Mouse (Mus musculus) gastrocnemius, postnatal 36 days (tissue): ENCODE results near the gene Tmprss7. TPM values are rescaled to one million over a fixed set of nuclear protein-coding genes. Genes with fewer than 3 reads are reported as not detected.

Source experiments
- DNase-seq, 2 experiments: peaks; one replicate each; pipeline ENCODE4 v3.0.0; 2022
- intact Hi-C: fragments of 180-260 bp; cut with DNase I; formaldehyde crosslinking; loops from one replicate; pipeline ENCODE4 v1.15.1; 2025
- long read RNA-seq, 2 experiments: library from polyadenylated mRNA; stranded (forward); transcript quantifications; one replicate each; pipeline ENCODE4 v2.0.0; 2021
- total RNA-seq, 2 experiments: library from RNA; stranded (reverse); gene quantifications; 2 replicates each; pipeline ENCODE4 v1.2.3; 2021

Gene Tmprss7
- not detected for total RNA-seq
- long read RNA-seq, experiment 1, result 0 reads
- long read RNA-seq, experiment 2, result 0 reads

DNA sequence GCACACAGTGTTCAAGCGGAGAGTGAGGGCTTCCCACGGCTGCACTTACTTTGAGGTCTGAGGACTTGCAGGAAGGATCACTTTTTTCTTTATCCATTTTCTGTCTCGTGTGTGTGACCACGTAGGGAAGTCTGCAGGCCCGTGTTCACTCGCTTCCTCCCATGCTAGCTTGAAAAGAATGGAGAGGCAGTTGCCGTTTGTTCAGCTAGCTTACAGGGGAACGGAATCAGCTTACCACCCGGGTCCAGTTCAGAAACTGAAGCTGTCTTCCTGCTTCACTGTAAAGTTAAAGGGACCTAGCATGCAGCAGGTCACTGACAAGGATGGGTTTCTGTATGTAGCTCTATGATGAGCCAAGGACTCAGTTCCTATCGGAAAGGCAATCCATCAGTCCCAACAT, at the start of gene Tmprss7:
Gene Tmprss7, minus strand, starts transcription at position 101 of the 400 bp plus-strand sequence.
- intact Hi-C loops, result no loop called here

DNA sequence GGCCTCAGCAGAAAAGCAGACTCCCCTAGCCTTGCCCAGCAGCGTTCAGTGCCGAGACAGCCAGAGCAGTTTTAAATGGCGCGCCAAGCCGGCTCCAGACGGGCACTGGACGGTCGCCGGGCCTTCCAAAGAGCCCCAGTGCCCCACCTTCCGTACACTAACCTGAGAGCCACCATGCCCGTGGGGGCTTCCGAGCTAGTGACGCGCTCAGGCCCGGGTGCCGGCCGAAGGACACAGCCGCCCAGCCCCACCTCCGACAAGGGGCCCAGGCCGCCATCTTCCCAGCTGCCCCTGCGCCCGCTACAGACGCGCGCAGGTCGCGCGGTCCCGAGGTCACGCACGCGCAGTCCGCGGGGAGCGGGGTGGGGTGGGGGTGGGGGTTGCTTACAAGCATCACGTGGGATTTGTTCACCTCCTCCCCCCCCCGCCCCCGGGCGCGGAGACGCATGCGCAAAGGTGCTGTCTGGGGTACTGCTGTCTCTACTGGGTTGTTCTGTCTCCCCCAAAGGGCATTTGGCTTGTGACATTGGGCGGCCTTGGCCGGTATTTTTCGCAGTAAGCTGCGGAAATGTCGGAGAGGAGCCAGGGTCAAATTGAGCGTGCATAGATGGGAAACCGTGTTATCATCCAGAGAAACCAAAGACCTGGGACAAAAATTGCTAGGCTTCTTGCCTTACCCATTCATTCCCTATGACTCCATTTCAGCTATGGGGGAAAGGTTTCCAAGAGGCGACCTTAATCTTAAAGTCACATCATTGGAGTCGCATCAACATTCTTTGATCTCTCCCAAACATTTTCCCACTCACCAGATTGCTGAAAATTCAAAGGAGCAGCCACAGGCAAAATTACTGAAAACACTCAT, 49.4 kb upstream of the Tmprss7 start, which contains the start of gene Abhd10:
Gene Abhd10, minus strand, starts transcription at position 341 of the 862 bp plus-strand sequence.
- intact Hi-C loops, result no loop called here
- DNase-seq, result peak; percentile 93 to 97

More for the DNA sequence above, at the start of gene Tmprss7:
- no peak for DNase-seq

DNA sequence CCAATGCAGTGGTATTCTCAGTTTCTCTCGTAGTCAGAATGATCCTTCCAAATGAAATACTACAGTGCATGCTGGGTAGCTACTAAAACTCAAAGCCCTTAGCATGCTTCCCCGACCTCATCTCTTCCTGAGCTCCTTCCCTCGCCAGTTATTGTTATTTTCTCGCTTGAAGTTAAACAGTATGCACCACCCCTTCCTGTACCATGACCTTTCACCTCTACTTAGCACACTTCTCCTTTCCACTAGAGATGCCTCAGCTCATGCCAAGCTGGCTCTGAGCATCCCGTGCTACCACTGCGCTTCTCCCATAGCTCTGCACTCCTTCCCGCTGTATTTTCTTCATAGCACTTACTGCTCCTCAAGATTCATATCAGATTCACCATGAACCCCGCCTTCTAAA, 44.4 kb upstream of the Tmprss7 start:
- intact Hi-C loops, result no loop called here
- no peak for DNase-seq

DNA sequence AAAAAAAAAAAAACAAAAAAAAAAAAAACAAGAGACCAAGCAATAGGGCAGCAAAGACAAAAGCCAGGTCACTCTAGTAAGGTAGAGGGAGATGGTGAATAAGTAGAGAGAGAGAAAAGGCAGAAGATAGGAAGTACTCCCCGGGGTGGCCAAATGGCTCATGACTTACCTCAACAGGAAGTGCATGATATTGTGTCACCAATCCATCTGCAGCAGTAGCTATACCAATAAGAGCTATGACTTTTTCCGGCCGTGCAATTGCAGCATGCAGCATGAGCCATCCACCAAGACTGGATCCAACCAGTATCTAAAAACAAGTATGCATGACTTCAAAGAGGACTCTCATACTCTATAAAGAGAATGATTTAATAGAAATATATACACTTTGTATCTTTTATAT, 43.3 kb upstream of the Tmprss7 start:
- intact Hi-C loops, result no loop called here
- no peak for DNase-seq

DNA sequence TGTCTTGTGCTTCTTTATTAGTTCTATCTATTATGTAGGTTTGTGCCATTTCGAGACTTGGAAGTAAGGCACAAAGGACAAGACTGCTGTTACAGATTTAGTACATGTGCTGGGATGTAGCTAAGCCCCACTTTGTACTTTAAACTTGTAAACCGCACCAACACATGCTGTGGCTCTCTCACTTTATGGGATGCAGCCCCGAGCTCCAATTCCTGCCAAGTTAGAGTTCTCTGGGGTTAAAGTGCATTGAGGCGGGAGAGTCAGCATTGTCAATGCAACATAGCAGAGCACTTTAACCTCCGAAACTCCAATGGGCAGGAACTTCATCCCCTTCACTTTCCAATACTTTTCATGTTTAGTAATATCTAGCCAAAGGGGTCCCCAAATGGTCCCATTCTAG, 35.7 kb upstream of the Tmprss7 start:
- no peak for DNase-seq
- intact Hi-C loops, result no loop called here

DNA sequence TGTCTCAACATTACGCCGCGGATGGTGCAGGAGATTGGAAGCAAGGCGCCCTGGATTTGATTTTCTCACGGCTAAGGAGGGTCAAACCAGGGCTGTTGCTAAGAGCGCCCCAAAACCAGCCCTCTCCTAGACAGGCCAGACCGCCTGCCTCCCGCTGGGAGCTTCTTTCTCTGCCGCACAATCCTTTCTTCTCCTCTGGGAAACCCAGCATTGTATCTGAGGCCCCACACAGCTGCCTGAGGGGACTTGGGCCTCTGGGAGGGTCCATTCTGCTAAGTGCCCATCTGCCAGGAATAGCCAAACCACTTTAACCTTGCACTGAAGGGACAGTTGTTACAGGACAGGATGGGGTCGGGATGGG, 31.3 kb upstream of the Tmprss7 start:
- no peak for DNase-seq
- intact Hi-C loops, result no loop called here

DNA sequence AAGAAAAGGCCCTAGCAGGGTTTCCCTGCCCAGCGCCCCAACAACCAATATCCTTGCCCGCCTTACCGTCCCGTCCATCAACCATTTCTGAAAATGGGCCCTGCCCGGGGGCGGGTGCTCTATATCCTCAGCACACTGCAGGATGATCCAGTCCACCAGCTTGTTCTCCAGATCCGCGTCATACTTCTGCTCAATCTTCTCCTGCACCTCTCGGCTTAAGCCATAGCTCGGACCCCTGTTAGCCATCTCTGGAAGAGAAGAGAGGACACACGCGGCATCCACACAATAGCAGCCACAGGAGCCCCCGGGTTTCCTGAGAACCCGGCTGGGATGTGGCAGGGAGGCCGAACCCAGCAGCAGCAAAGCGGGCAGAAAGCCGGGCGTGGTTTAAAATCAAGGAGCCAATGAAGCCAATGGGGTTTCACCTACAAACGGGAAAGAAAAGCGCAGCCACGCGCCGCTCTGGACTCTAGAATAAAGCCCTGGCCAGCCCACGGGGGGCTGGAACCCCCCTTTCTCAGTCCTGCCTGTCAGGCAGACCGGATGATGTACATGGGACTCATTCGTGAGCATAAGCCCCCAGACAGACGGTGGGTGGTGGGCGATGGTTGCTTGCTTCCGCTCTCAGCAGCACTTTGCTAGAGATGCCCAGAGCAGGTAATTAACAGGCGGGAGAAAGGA, 30.7 kb upstream of the Tmprss7 start, which contains the start of gene Tagln3:
Gene Tagln3, minus strand, starts transcription at position 548 of the 681 bp plus-strand sequence.
- intact Hi-C loops, result no loop called here
- DNase-seq, result no peak

DNA sequence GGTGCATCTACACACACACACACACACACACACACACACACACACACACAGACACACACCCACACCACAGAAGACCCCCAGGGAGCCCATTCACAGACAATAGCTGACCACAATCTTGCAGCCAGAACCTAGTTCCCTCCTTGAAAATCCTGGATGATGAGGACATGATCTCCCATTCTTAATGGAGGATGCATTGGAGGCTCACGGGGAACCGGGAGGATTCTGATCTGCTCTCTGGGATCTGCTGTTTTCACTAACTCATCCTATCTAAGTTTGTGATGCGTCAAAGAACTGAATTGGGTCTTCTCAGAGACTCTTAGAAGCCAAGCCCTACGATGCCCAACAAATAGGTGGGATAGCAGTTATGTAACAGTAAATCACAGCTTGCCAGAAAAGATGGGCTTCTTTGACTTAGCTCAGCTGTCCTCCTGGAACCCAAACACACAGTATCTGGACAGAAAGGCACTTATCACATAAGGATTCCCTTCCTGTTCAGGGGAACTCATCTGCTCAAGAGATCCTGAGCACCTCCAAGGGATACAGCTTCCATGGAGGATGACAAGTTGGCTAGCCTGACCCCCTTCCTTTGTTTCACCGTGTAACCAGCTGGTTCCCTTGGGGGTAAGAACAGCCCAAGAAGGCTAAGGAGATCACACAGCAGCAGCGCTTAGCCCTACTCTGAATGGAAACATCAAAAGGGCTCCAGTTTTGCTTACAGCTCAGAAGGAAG, 29.9 kb upstream of the Tmprss7 start:
- no peak for DNase-seq
- intact Hi-C loops, result no loop called here

DNA sequence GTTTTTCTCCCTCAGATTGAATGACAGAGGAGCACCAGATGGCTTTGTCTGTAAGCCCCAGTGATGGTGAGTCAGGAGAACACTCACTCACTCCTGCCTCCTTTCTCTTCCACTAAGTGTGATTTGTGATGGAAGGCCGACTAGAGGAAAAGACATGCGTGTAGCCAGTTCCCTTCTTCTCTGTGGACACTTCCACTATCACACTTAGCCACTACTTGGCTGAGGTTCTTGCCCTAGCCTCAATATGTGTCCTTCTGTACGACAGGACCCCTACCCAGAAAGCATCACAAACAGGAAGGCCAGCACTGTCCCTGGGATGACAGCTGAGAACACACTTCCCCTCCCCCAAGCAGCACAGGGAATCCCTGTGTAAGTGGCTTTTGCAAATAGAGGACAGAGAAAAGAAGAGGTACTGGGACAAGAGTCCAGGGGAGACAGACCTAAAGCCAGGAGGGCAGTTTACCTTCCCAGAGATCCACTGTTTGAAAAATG, 29.0 kb upstream of the Tmprss7 start:
- intact Hi-C loops, result no loop called here
- DNase-seq, result no peak

DNA sequence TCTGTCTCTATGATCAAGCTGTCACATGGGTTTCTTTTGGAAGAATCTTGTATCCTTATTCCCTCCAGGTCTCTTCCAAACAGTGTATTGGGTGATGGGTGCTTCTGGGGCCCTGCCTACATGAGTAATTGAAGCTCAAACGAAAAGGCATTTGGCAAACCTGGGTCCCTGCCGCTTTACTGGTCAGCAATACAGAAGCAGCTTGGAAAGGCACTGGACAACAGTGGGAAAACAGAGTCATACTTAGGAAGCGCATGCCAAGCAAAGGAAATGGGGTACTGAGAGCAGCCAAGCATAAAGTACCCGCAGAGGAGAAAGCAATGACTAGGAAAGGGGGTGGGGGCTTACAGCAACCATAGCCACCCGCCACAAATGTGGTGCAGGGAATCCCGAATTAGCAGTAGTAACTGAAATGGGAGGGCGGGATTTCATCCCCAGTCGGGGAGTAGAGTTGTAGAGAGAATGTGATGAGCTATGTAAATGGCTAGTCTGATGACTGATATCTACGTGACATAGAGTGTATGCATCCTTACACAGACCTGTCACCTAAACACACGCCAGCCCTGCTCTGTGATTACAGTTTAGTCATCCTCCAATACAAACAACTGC, 26.7 kb upstream of the Tmprss7 start:
- no peak for DNase-seq
- intact Hi-C loops, result no loop called here

DNA sequence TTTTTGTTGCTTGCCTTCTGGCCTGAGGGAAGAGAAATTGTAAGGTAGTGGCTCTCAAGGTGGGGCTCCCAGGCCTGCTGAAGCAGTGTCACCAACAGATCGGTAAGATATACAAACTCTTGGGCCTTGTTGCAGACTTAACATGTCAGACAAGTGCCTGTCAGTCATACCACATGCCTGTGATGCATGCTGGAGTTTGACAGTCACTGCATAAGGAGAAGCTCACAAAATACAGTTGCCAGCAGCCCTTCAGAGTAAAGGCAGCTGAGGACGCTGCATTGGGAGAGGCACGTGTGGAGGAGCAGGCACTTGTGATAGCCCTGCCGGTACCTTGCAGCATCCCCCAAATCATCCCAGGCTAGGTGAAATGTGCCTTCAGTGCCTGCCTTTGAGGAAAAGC, 24.8 kb upstream of the Tmprss7 start:
- intact Hi-C loops, result no loop called here

DNA sequence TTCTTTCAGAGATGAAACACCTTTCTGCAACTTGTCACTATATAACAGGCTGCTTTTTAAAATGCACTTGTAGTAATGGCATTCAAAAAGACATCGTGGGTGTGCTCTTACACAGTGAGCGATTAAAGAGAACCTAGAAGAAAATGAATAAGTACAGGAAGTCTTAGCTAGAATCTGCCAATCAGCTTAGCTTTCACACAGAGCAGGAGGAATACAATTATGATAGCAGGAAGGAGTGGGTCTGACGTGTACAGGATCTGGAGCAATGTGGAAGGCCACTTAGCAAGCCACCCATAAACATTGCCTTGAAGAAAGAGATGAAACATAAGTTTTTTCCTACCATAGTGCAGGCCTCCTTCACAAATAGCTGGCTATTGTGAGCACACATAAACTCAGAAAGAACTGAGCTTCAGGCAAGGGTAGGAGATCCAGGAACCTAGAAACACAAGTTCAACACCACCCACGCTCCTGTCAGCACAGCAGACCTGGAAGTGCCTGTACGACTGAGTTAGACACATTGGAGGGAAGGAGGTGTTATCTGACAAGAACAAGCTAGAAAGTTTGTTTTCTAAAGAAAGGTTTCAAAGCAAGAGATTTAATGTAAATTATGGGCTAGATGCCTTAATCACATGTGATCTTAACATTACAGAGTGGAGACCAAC, 21.2 kb upstream of the Tmprss7 start:
- intact Hi-C loops, result no loop called here
- DNase-seq, result no peak

More for the DNA sequence above, 24.8 kb upstream of the Tmprss7 start:
- no peak for DNase-seq

DNA sequence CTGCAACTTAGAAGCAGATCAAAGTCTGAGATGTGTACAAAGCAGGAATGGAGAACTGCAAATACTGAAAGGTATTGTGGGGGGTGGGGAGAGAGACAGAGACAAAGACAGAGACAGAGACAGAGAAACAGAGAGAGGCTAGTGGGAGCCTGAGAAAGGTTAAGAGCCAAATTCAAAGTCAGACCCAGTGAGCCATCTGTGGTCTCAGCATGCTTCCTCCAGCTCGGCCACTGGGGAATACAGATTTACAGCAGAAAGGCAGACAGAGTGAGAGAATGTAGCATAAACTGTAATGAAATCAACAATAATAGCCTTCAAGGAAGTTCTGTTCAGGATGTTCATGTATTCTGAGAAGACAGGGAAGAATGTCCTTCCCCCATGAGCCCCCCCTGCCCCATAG, 20.4 kb upstream of the Tmprss7 start:
- intact Hi-C loops, result no loop called here

DNA sequence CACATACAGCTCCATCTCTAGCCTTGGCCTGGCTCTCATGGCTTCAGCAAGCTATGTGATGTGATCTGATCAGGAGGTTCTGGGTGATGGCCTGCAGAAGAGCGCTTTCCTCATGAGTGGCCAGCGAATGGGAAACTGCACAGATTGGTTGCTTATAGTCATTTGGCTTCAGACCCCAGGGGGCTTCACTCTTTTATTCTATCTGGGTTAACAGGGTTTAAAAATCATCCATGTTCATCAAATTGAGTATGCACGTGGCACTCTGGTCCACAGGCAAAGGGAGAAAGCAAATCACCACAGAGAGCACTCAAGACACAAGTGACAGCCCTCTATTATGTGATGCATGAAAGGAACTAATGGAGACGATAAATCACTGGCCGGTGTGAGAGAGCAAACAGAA, 19.8 kb upstream of the Tmprss7 start:
- intact Hi-C loops, result no loop called here

More for the DNA sequence above, 20.4 kb upstream of the Tmprss7 start:
- no peak for DNase-seq

DNA sequence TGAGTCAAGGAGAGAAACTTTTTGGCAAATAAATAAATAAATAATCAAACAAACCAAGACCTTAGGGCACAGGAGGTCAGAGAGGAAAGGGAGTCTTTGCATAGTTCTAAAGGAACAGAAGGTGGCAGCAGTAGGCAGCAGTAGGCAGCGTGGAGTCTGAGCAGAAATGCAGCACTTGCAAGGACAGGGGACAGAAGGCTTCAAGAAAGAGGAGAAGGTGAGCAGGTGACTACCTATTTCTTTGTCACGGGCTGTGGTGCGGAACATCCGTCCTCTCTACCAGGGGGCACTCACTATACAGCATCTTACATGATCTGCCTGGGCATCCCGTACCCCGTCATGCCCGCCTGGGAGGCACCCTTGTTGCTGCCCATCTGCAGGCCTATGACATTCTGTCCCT, 17.8 kb upstream of the Tmprss7 start:
- DNase-seq, result no peak
- intact Hi-C loops, result no loop called here

More for the DNA sequence above, 19.8 kb upstream of the Tmprss7 start:
- no peak for DNase-seq

DNA sequence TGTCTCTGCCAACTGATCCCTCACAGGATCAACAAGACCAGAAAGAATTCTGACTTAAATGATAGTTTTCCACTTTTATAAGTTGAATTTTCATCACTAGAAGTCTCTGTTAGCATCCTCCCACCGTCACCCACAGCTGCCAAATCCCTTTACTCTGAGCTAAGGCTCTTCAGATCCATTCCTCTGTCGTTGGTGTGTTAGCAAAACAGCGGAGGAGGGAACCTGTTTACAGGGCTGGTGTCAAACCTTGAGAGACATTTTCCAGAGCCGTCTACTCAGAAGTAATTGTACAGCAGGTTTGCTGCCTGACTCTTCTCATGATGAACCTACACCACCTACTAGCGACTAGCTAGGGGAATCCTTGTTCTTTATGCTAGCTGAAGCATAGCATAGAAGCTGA, 5.8 kb upstream of the Tmprss7 start:
- DNase-seq, result no peak
- intact Hi-C loops, result no loop called here

DNA sequence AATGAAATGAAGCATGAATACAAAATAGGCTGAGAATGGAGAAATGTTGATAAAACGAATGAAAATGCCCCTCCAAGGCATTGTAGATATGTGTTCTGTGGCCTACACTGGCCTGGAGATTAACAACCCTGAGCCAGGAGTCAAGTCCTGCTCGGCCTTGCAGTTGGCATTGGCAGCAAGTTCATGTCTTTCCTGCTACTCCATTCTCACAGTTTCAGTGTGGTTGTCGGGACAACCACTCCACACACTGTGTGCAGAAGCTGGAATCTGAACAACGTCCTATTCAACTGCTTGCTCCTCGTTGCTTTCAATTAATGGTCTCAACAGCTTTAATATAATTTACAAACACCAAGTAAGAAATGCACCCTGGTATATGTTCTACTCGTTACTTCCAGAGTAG, 4.5 kb upstream of the Tmprss7 start:
- intact Hi-C loops, result no loop called here
- DNase-seq, result no peak

DNA sequence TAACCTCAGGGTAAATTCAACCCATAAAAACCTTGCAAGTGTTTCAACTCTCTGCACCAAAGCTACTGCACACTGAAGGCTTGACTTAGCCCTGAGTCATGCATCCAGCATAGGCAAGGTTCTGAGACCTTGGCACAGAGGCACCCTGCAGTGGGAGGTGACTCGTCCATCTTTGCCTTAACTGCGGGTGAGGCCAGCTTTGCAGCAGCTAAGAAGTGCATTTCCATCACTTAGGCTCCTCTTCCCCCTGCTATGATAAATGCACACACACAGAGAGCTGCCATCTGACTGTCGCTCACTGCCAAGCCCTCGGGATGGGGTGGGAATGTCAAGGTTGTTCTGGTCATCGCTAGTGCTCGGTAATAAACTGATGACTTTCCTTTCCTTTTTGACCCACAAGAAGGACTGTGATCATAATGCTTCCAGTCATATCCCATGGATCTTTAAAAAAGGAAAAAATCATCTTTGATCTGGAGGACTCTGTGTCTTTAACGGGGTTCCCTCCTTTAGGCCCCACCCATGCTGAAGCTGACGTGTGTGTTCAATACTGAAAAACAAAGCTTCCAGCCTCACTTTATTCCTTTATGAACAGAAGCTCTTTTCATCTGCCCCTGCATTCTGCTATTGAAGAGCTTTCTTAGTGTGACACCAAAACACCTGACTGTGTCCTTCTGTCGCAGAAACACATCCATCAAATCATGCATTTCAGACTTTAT, 2.1 kb upstream of the Tmprss7 start:
- no peak for DNase-seq
- intact Hi-C loops, result no loop called here

DNA sequence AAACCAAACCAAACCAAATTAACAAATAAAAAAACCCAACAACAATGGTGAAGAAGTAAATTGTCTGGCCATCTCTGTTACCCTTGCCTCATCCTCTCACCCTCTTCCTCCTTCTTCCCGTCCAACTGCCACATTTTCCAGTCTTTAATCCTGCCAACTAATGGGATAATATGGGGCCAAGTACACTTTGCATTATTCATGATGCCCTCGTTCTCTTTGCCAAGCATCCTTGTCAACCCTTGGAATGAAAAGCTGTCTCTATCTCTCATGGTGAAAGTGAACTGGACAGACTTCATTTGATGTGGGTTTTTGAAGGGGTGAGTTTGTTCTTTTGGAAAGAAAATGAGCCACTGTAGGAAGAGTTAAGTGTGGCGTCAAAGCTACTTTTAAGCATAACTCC, 607 bp downstream of the Tmprss7 start:
- intact Hi-C loops, result no loop called here
- no peak for DNase-seq
